Mouse (Mus musculus): ENCODE measurements at regions not wholly inside any gene's neighbourhood (a gene's known extent, or its start where the extent isn't known, plus 50 kb on each side); places are given as distances from the start of the nearest gene placed in this dataset.

GRCm38 (mm10) chr5:79679051-79679450 is 1340.9 kb upstream of the Adgrl3 start:
- DNase-seq (ENCODE audit: low spot score): no peak

DNA sequence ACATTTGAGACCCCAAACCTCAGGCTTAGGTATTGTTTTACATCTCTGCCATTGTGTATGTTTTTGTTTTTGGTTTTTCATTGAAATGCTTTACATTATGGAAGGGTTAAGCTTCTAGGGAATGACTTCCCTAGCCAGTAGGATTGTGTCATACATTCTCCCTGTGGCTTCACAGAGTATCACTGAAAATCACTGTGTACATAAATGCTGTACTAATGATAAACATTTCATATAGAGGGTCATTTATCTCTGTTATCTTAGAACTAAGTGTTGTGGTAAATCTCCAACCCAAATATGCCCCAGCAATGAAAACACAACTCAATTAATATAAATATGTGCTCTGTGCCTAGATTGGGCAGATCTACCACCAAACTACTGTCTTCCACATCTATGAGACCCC is 1339.6 kb upstream of the Adgrl3 start:
- DNase-seq (ENCODE audit: low spot score): no peak

- no peak for DNase-seq (ENCODE audit: low spot score)
These were observed 1313.3 kb upstream of the Adgrl3 start for GRCm38 (mm10) chr5:79706631-79707030.

DNA sequence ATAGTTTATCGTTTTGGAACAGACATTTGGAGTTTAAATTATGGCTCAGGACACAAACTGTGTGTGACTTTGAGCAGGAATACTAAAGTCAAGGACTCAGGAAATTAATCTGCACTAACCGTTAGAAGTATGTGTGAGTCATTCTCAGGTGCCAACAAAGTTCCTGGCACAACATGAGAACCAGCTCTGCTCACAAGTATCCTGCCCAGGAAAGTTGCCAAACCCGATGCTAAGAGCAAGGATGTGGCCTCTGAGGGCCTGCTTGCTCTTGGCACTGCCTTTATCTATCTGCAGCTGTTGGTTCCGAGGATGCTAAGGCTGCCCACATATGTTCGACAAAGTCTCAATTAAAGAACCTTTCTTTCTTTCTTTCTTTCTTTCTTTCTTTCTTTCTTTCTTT is 1285.1 kb upstream of the Adgrl3 start:
- peak; percentile 7 for DNase-seq (ENCODE audit: low spot score)

DNA sequence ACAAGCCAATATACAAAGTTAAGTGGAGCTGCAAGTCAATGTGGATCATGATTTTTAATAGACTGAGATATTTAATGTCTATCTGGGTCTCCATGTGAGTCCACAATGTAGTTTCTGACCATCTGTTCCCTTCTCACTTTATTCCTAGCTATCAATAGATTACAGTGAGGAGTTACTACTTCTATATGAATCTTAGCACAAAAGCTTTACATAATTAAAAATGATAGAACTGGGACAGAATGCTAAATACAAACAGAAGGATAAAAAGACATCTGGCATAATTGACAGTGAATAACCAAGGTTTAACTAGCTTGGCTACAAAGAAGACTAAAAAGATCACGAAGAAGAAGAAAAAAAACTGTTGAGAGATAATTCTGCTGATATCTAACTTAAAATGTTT is 1235.5 kb upstream of the Adgrl3 start:
- no peak for DNase-seq (ENCODE audit: low spot score)

- DNase-seq (ENCODE audit: low spot score): no peak
These were observed 1193.4 kb upstream of the Adgrl3 start for GRCm38 (mm10) chr5:79826531-79826930.

DNA sequence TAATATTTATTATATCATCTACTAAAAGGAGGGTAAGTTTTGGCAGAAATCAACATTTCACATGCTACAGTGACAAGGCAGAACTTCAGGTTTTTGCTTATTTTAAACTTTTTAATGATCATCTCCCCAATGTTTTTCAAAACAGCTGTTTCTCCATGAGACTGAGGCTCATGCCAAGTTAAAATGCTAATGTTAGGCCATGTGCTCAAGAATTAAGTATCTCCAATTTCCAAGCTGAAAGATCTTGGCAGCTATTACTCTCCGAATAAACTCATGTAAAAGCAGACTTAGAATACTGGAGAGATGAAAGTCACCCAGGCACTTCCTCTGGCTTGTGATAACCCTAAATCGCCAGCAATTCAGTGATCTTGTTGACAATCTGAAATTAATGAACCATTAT is 1173.5 kb upstream of the Adgrl3 start:
- no peak for DNase-seq (ENCODE audit: low spot score)

DNA sequence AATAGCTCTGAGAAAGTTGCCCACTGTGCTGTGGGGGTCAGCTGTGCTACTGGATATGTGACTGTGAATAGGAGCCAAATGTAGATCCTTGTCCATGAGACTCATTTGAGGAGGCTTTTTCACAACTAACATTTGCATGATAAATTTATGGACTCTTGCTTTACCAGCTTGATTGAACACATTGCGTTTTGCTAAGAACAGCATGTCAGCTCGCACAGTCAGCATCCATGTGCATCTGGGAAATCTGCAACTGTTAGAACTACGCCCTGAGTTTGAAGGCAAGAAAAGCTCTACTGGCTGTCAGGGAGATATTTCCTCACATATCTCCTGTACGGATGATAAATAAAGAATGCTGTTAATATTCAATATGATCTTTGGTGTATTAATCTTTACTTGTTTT is 1164.1 kb upstream of the Adgrl3 start:
- no peak for DNase-seq (ENCODE audit: low spot score)

DNA sequence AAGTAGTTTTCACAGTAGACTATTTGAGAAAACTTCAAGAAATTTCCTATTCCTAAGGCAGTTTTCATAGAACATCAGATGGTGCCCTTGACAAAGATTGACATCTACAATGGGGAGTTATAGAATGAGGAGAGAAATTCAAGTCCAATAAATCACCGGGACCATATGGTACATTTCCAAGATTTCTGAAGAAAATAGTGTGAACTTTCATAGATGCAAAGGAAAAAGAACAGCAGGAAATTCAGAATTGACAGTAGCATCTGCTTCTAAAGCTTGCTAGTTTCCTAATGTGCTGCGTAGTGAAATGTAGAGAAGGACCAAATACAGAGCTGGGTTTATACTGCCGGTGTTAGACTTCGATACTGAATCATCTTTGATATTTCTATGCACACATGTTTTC is 1119.2 kb upstream of the Adgrl3 start:
- no peak for DNase-seq (ENCODE audit: low spot score)

- DNase-seq (ENCODE audit: low spot score): no peak
These were observed 1114.6 kb upstream of the Adgrl3 start for GRCm38 (mm10) chr5:79905341-79905740.

Data from ovary, adult 18-20 months (tissue).